ENCODE assay signal across 7 mouse cellular contexts in the genomic region with DNA sequence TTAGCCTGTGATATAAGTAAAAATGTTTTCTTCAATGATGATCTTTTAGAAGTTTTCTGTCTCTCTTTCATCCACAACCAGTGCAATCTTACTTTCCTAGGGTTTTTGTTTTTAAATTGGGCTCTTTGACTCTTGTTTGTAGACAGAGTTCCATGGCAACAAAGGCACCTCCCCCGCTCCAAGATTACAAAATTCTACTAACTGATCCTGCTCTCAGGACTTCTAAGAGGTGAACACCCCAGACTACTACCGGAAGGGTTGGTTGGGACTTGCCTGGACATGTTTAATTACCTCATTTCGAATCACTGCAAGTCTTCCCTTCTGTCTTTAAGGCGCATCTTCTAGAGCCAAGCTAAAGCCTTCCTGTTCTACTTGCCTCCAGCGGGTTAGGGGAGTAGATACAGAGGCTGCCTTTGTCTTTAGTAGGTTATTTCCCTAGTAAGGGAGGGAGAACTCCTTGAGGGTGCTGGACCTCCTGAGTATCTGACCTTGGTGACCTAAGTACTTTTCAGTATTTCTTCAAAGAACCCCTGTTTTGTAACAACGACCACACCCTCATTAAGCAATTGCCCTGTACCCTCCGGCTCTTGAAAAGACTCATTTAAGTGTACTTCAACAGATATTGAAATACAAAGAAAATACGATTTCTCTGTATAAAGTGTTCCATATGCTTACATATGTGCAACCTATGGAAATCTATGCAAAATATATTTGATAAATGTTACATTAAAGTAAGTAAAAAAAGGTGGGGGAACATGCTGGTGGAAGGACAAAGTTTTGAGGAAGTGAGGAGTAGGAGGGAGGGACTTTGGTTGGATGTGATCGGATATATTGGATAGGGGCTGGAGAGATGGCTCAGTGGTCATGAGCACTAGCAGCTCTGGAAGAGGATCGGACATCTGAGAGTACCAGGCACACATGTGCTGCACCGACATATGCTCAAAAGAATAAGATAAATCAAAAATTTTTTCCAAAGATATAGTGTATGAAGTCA. TPM values are rescaled to one million over a fixed set of nuclear protein-coding genes. Genes with fewer than 3 reads are reported as not detected.
DNase-seq lines count a peak whose midpoint lies in the region; ATAC-seq and TF ChIP-seq lines count a peak whose summit lies in the region.

No protein-coding gene starts in this region.

- peak overlapping the region; percentile 91 for H3K9ac ChIP-seq in ES-Bruce4 (ENCODE audit: low read depth, poor library complexity, severe bottlenecking)
- H3K9ac ChIP-seq in forebrain, embryonic 14.5 days (ENCODE audit: low read length), result no peak overlapping the region
- H3K9ac ChIP-seq in liver, postnatal 0 days (replicated peaks), result no peak overlapping the region; the same call in 1 of the 2 replicates
- H3K9ac ChIP-seq in stomach, embryonic 15.5 days, result peak overlapping the region; percentile 14; the same call in 1 of the 2 replicates

- 73% methylated on average over 11 of the region's 11 CpGs for WGBS in forebrain, embryonic 14.5 days
- WGBS in liver, postnatal 0 days (ENCODE audit: insufficient replicate concordance), result 54% methylated on average over 11 of the region's 11 CpGs
- WGBS in stomach, embryonic 15.5 days, result 58% methylated on average over 11 of the region's 11 CpGs

- DNase-seq in A20 (ENCODE audit: low read depth, low spot score), result peak; percentile 69
- no peak for DNase-seq in forebrain, embryonic 14.5 days (ENCODE audit: low spot score)
- no peak for DNase-seq in liver, postnatal 0 days
- no peak for DNase-seq in urinary bladder, postnatal 36 days (ENCODE audit: low spot score in 2 of 2)
- DNase-seq in layer of hippocampus, postnatal 10 days (ENCODE audit: low spot score in 2 of 2), result no peak

- TF ChIP-seq EP300 in ES-Bruce4 (IDR thresholded peaks at IDR 0.05; ENCODE audit: insufficient read depth, low read depth, low read length), result no peak
- TF ChIP-seq EP300 in liver, postnatal 0 days (IDR thresholded peaks at IDR 0.05; ENCODE audit: low read depth), result no peak; the same call in 1 of the 2 replicates

- no peak overlapping the region for H3K4me3 ChIP-seq in ES-Bruce4 (ENCODE audit: low read depth, low read length)
- no peak overlapping the region for H3K4me3 ChIP-seq in forebrain, embryonic 14.5 days (ENCODE audit: low read depth, low read length)
- peak overlapping the region; percentile 81 for H3K4me3 ChIP-seq in liver, postnatal 0 days (ENCODE audit: low read depth, low read length)
- H3K4me3 ChIP-seq in stomach, embryonic 15.5 days (replicated peaks), result peak overlapping the region; percentile 93; the same call in 1 of the 2 replicates

- H3K27me3 ChIP-seq in ES-Bruce4 (ENCODE audit: control insufficient read depth, insufficient read depth, low read length, poor library complexity, severe bottlenecking), result no peaks in the 10 kb centered on the region
- no peaks in the 10 kb centered on the region for H3K27me3 ChIP-seq in forebrain, embryonic 14.5 days (replicated peaks; ENCODE audit: control insufficient read depth, insufficient read depth, low read length)
- no peaks in the 10 kb centered on the region for H3K27me3 ChIP-seq in liver, postnatal 0 days (ENCODE audit: insufficient read depth, low read length)
- no peaks in the 10 kb centered on the region for H3K27me3 ChIP-seq in stomach, embryonic 15.5 days (replicated peaks)

- no peak for TF ChIP-seq POLR2A in ES-Bruce4 (IDR thresholded peaks at IDR 0.05; ENCODE audit: insufficient read depth, low read length)

- ATAC-seq in forebrain, embryonic 14.5 days, result no peak
- ATAC-seq in liver, postnatal 0 days, result no peak
- no peak for ATAC-seq in stomach, embryonic 15.5 days (ENCODE audit: insufficient read depth, low FRiP score, low read depth)

- peak overlapping the region; percentile 51; the same call in 1 of the 2 replicates for H3K4me2 ChIP-seq in forebrain, embryonic 14.5 days (ENCODE audit: low read length)
- peak overlapping the region; percentile 97 for H3K4me2 ChIP-seq in liver, postnatal 0 days (ENCODE audit: low read depth, low read length)
- peak overlapping the region; percentile 90 for H3K4me2 ChIP-seq in stomach, embryonic 15.5 days

- no peak for TF ChIP-seq CTCF in ES-Bruce4 (IDR thresholded peaks at IDR 0.05; ENCODE audit: low read depth, low read length)
- no peak for TF ChIP-seq CTCF in liver, postnatal 0 days (IDR thresholded peaks at IDR 0.05; ENCODE audit: low read depth)

- peaks cover 20% of the 10 kb centered on the region for H3K36me3 ChIP-seq in ES-Bruce4 (ENCODE audit: control insufficient read depth, insufficient read depth, low read length, poor library complexity, severe bottlenecking)
- 0 out of 2 replicates have a peak, but pooled peaks cover 3% of the 10 kb centered on the region for H3K36me3 ChIP-seq in forebrain, embryonic 14.5 days (ENCODE audit: control insufficient read depth, insufficient read depth, low read length)
- peaks cover under 1% of the 10 kb centered on the region; the same call in 1 of the 2 replicates for H3K36me3 ChIP-seq in liver, postnatal 0 days (replicated peaks; ENCODE audit: insufficient read depth, low read length)
- H3K36me3 ChIP-seq in stomach, embryonic 15.5 days, result no peaks in the 10 kb centered on the region

- H3K9me3 ChIP-seq in ES-Bruce4 (replicated peaks; ENCODE audit: control insufficient read depth, insufficient read depth, low read length, poor library complexity, severe bottlenecking), result no peaks in the 10 kb centered on the region
- no peaks in the 10 kb centered on the region for H3K9me3 ChIP-seq in forebrain, embryonic 14.5 days (replicated peaks; ENCODE audit: control insufficient read depth, low read length)
- no peaks in the 10 kb centered on the region for H3K9me3 ChIP-seq in liver, postnatal 0 days (ENCODE audit: low read length)
- H3K9me3 ChIP-seq in stomach, embryonic 15.5 days, result no peaks in the 10 kb centered on the region

- H3K4me1 ChIP-seq in ES-Bruce4 (ENCODE audit: control insufficient read depth, insufficient read depth, low read length), result peaks cover 2% of the 10 kb centered on the region
- peaks cover 24% of the 10 kb centered on the region for H3K4me1 ChIP-seq in forebrain, embryonic 14.5 days (ENCODE audit: control insufficient read depth, insufficient read depth, low read length)
- H3K4me1 ChIP-seq in liver, postnatal 0 days (ENCODE audit: insufficient read depth), result peaks cover 9% of the 10 kb centered on the region
- no peaks in the 10 kb centered on the region for H3K4me1 ChIP-seq in stomach, embryonic 15.5 days

- peak overlapping the region; percentile 98 for H3K27ac ChIP-seq in ES-Bruce4 (ENCODE audit: insufficient read depth, low read length)
- H3K27ac ChIP-seq in forebrain, embryonic 14.5 days (ENCODE audit: low read depth, low read length), result no peak overlapping the region
- peak overlapping the region; percentile 96 for H3K27ac ChIP-seq in liver, postnatal 0 days (ENCODE audit: low read depth)
- peak overlapping the region; percentile 94; the same call in 1 of the 2 replicates for H3K27ac ChIP-seq in stomach, embryonic 15.5 days

RNA-seq across cellular contexts. Expression of gene Dyrk3, which starts 1.3 kb away (rescaled TPM):
- 27.3 and 27.6 TPM in 2 replicates for polyA plus RNA-seq in ES-Bruce4 (2011; ENCODE audit: insufficient read depth, insufficient read length, low read depth, missing spikeins)
- polyA plus RNA-seq in forebrain, embryonic 14.5 days (2014; fragmentation: Nextera tagmentation; extraction: Ambion mirVana), result 19.2 and 19.4 TPM in 2 replicates
- 9.5 and 10.3 TPM in 2 replicates for polyA plus RNA-seq in liver, postnatal 0 days (2015; fragmentation: Nextera tagmentation; extraction: Ambion mirVana)
- polyA plus RNA-seq in stomach, embryonic 15.5 days (2015; fragmentation: Nextera tagmentation; extraction: Ambion mirVana), result 4.7 and 5.4 TPM in 2 replicates
- total RNA-seq in layer of hippocampus, postnatal 10 days (2021), result 10 to 100 TPM; 14.0 to 15.3 TPM

RNA-seq across cellular contexts. Expression of gene Eif2d, which starts 13.6 kb away (rescaled TPM):
- polyA plus RNA-seq in ES-Bruce4 (2011; ENCODE audit: insufficient read depth, insufficient read length, low read depth, missing spikeins), result 96.5 and 99.1 TPM in 2 replicates
- polyA plus RNA-seq in forebrain, embryonic 14.5 days (2014; fragmentation: Nextera tagmentation; extraction: Ambion mirVana), result 61.5 and 66.1 TPM in 2 replicates
- polyA plus RNA-seq in liver, postnatal 0 days (2015; fragmentation: Nextera tagmentation; extraction: Ambion mirVana), result 18.2 and 19.0 TPM in 2 replicates
- 54.6 and 64.1 TPM in 2 replicates for polyA plus RNA-seq in stomach, embryonic 15.5 days (2015; fragmentation: Nextera tagmentation; extraction: Ambion mirVana)
- 10 to 100 TPM; 37.7 to 39.7 TPM for total RNA-seq in layer of hippocampus, postnatal 10 days (2021)

RNA-seq across cellular contexts. Expression of gene Mapkapk2, which starts 41.8 kb away (rescaled TPM):
- 64.9 and 65.1 TPM in 2 replicates for polyA plus RNA-seq in ES-Bruce4 (2011; ENCODE audit: insufficient read depth, insufficient read length, low read depth, missing spikeins)
- polyA plus RNA-seq in forebrain, embryonic 14.5 days (2014; fragmentation: Nextera tagmentation; extraction: Ambion mirVana), result 24.7 and 35.2 TPM in 2 replicates
- 18.3 and 19.6 TPM in 2 replicates for polyA plus RNA-seq in liver, postnatal 0 days (2015; fragmentation: Nextera tagmentation; extraction: Ambion mirVana)
- 45.8 and 49.5 TPM in 2 replicates for polyA plus RNA-seq in stomach, embryonic 15.5 days (2015; fragmentation: Nextera tagmentation; extraction: Ambion mirVana)
- 10 to 100 TPM; 31.2 to 34.0 TPM for total RNA-seq in layer of hippocampus, postnatal 10 days (2021)

Comparison
In these comparisons a context has a peak if more than half of its experiments do, and no peak if none do; other contexts are left out.
1. H3K4me3 ChIP-seq: peak in liver, postnatal 0 days (single experiment) and stomach, embryonic 15.5 days (single experiment); none in ES-Bruce4 (single experiment) and forebrain, embryonic 14.5 days (single experiment).
2. H3K9ac ChIP-seq: peak in ES-Bruce4 (single experiment) and stomach, embryonic 15.5 days (single experiment); none in forebrain, embryonic 14.5 days (single experiment) and liver, postnatal 0 days (single experiment).
3. Peak in every context shown above with its lines, with median percentiles within 50 percentile points of each other: H3K4me2 ChIP-seq.